Mouse (Mus musculus) limb, embryonic 12.5 days (tissue): Measurements from ENCODE around the gene Parvb. TPM values are rescaled to one million over a fixed set of nuclear protein-coding genes. Genes with fewer than 3 reads are reported as not detected.

Experiments
- ATAC-seq: fragments of 200-750 bp; cut with Nextera tagmentation; 2 replicates; pipeline ENCODE4 v1.8.0; 2017; ENCODE audit warnings: low read depth, moderate TSS enrichment; ENCODE audit not compliant: insufficient number of reproducible peaks, insufficient read depth, low FRiP score, low TSS enrichment
- H3K27ac ChIP-seq: fragments of 300-500 bp; sonication (generic); 2 replicates; pipeline ENCODE4 v1.5.1; 2016; ENCODE audit warnings: mild to moderate bottlenecking, moderate library complexity
- H3K27me3 ChIP-seq: fragments of 300-500 bp; sonication (generic); 2 replicates; pipeline ENCODE4 v1.6.1; 2016; ENCODE audit warnings: mild to moderate bottlenecking, moderate library complexity
- H3K36me3 ChIP-seq: fragments of 300-500 bp; sonication (generic); 2 replicates; pipeline ENCODE4 v1.6.1; 2016; ENCODE audit warnings: mild to moderate bottlenecking, moderate library complexity
- H3K4me1 ChIP-seq: fragments of 300-500 bp; sonication (generic); replicated peaks from 2 replicates; pipeline ENCODE4 v1.6.1; 2016
- H3K4me2 ChIP-seq: fragments of 300-500 bp; sonication (generic); 2 replicates; pipeline ENCODE4 v1.6.1; 2016; ENCODE audit warnings: mild to moderate bottlenecking, moderate library complexity
- H3K4me3 ChIP-seq: fragments of 300-500 bp; sonication (generic); replicated peaks from 2 replicates; pipeline ENCODE4 v1.5.1; 2016; ENCODE audit warnings: mild to moderate bottlenecking
- H3K9ac ChIP-seq: fragments of 300-500 bp; sonication (generic); replicated peaks from 2 replicates; pipeline ENCODE4 v1.6.1; 2016; ENCODE audit warnings: mild to moderate bottlenecking, moderate library complexity
- H3K9me3 ChIP-seq: fragments of 300-500 bp; sonication (generic); 2 replicates; pipeline ENCODE4 v1.6.1; 2016; ENCODE audit warnings: mild to moderate bottlenecking, moderate library complexity
- WGBS: fragments of 180-500 bp; shearing (Covaris S2); methylation state at CpG from one replicate; pipeline ENCODE4 v1.1.7; 2016; 5-methylcytosine and 5-hydroxymethylcytosine counted together
- polyA plus RNA-seq: library from polyadenylated mRNA; unstranded; fragments of >200 nt; fragmentation: Nextera tagmentation; extraction: Ambion mirVana; gene quantifications from 2 replicates; pipeline ENCODE4 v1.2.1, GENCODE M21; 2016

The Parvb gene
- polyA plus RNA-seq, 1 experiment from 2014 or later = 3.9 TPM

DNA sequence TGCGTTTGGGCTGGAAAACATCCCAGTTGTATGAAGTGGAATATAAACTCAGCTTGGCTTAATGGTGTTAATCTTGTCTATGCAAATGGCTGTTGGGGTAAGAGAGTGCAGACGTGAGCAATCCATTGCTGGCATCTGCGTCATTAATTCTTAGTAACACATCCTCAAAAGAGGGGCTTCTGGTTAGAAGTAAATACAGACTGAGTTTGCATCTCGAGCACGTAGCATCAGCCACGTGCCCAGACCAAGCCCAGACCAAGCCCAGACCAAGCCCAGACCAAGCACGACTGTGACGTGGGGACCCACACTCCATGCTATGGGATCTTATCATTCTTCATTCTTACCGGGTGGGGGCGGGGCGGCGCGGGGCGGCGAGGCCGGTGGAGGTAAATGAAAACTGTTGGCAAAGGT is 7.2 kb downstream of the Parvb start:
- no peak overlapping the region for H3K9ac ChIP-seq
- H3K27me3 ChIP-seq = peaks cover 4% of the 10 kb centered on the region; the same call in 1 of the 2 replicates
- ATAC-seq = no peak
- WGBS = 13% methylated on average over 16 of the region's 16 CpGs
- H3K4me3 ChIP-seq = no peak overlapping the region
- H3K4me1 ChIP-seq = peaks cover 42% of the 10 kb centered on the region
- no peaks in the 10 kb centered on the region for H3K36me3 ChIP-seq
- no peaks in the 10 kb centered on the region for H3K9me3 ChIP-seq
- H3K27ac ChIP-seq = no peak overlapping the region
- peak overlapping the region; percentile 23 for H3K4me2 ChIP-seq

DNA sequence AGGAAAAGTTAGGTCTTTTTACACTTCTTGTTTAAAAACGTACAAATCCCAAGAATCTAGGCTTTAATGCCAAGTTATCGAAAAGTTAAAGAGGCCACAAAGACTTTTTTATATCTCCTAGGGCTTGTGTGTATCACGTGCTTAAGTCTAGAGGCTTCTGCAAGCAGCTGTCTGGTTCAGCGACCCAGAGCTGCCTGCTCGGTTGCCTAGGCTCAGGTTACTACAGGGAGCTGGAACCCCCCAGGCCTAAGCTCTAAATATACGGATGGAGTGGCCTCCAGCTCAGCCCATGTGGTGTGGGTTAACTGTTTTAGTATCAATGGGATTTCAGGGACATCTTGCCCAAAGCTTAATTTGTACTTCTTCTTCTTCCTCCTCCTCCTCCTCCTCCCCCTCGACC is 9.7 kb downstream of the Parvb start:
- H3K36me3 ChIP-seq = no peaks in the 10 kb centered on the region
- 19% methylated on average over 7 of the region's 7 CpGs for WGBS
- H3K4me2 ChIP-seq = no peak overlapping the region
- H3K27ac ChIP-seq = peak overlapping the region; percentile 57; the same call in 1 of the 2 replicates
- no peaks in the 10 kb centered on the region for H3K9me3 ChIP-seq
- no peak overlapping the region for H3K9ac ChIP-seq
- ATAC-seq = no peak; the same call in 1 of the 2 replicates
- H3K4me3 ChIP-seq = no peak overlapping the region
- peaks cover 4% of the 10 kb centered on the region; the same call in 1 of the 2 replicates for H3K27me3 ChIP-seq
- peaks cover 38% of the 10 kb centered on the region for H3K4me1 ChIP-seq

GRCm38 (mm10) chr15:84245104-84245503 is 13.3 kb downstream of the Parvb start:
- Histone ChIP-seq H3K4me2 (no peak overlapping the region), H3K9ac (no peak overlapping the region), H3K27me3 (no peaks in the 10 kb centered on the region), H3K36me3 (no peaks in the 10 kb centered on the region), H3K4me3 (no peak overlapping the region), H3K9me3 (0 out of 2 replicates have a peak, but pooled peaks cover 5% of the 10 kb centered on the region), H3K4me1 (peaks cover 13% of the 10 kb centered on the region), H3K27ac (no peak overlapping the region)
- no peak for ATAC-seq
- WGBS = 78% methylated on average over 7 of the region's 7 CpGs

DNA sequence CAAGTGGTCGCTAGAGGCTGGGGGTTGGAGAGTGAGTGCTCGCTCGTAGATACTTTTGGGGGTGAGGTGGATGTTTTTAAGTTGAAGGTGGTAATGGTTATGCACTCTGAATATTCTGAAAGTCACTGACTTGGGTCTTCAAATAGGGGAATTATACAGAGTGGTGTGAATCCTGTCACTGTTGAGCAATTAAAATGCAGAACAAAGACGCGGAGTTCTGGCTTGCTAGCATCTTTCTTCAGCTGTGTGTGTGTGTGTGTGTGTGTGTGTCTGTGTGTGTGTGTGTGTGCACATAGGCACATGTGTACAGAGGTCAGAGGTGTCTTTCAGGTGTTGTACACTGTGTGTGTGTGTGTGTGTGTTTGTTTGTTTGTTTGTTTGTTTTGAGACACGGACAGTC is 14.4 kb downstream of the Parvb start:
- ATAC-seq = no peak
- Histone ChIP-seq H3K27me3 (no peaks in the 10 kb centered on the region), H3K4me2 (no peak overlapping the region), H3K4me3 (no peak overlapping the region), H3K36me3 (no peaks in the 10 kb centered on the region), H3K9ac (no peak overlapping the region), H3K4me1 (peaks cover 11% of the 10 kb centered on the region), H3K9me3 (0 out of 2 replicates have a peak, but pooled peaks cover 5% of the 10 kb centered on the region), H3K27ac (no peak overlapping the region)
- 88% methylated on average over 6 of the region's 6 CpGs for WGBS

- no peaks in the 10 kb centered on the region for H3K36me3 ChIP-seq
- H3K27me3 ChIP-seq = no peaks in the 10 kb centered on the region
- H3K4me2 ChIP-seq = no peak overlapping the region
- no peak for ATAC-seq
- H3K4me1 ChIP-seq = peaks cover 9% of the 10 kb centered on the region
- H3K9me3 ChIP-seq = 0 out of 2 replicates have a peak, but pooled peaks cover 5% of the 10 kb centered on the region
- no peak overlapping the region for H3K9ac ChIP-seq
- 94% methylated on average over 3 of the region's 3 CpGs for WGBS
- no peak overlapping the region for H3K4me3 ChIP-seq
- H3K27ac ChIP-seq = no peak overlapping the region
Observed at GRCm38 (mm10) chr15:84247309-84247708, 15.5 kb downstream of the Parvb start.

DNA sequence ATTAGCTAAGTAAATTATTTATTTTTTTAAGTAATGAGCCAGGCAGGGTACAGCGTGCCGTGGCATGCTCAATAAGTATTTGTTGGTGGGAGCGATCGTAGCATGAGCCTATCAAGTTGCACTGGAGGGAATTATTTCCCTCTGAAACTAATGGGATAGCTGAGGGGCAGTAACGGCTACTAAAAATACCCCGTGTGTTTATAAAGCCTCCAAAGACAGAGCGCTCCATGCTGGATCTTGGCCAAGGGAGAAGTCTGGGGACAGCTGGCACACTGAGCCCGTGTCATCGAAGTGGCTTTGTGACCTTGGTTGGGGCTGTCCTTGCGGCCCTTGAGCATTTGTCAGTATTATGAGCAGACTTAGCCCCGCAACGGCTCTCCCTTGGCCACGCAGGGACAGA is 19.4 kb downstream of the Parvb start:
- 50% methylated on average over 13 of the region's 13 CpGs for WGBS
- Histone ChIP-seq H3K9ac (no peak overlapping the region), H3K4me3 (no peak overlapping the region), H3K4me1 (peaks cover 22% of the 10 kb centered on the region), H3K9me3 (0 out of 2 replicates have a peak, but pooled peaks cover 5% of the 10 kb centered on the region), H3K27me3 (no peaks in the 10 kb centered on the region), H3K4me2 (no peak overlapping the region), H3K36me3 (no peaks in the 10 kb centered on the region), H3K27ac (peak overlapping the region; percentile 57; the same call in 1 of the 2 replicates)
- peak; percentile 34; the same call in 1 of the 2 replicates for ATAC-seq

DNA sequence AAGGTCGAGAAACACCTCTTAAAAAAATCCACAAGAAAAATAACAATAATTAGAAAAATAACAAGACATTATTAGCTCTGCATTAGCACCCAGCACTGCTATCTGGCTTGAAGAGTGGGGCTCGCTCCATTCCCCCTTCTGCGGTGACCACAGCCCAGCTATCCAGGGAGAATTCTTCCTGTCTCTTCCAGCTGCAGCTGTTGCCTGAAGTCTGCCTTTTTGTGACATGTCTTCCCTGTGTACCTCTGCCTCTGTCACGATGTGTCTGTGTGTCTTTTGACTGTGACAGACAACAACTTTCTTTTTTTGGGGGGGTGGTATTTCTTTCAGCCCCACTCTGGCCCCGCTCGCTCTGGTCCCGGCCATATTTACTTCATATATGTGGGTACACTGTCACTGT is 20.8 kb downstream of the Parvb start:
- WGBS = 92% methylated on average over 7 of the region's 7 CpGs
- H3K9me3 ChIP-seq = no peaks in the 10 kb centered on the region
- H3K4me1 ChIP-seq = peaks cover 28% of the 10 kb centered on the region
- no peaks in the 10 kb centered on the region for H3K27me3 ChIP-seq
- no peak overlapping the region for H3K4me2 ChIP-seq
- no peak overlapping the region for H3K9ac ChIP-seq
- no peak for ATAC-seq
- no peak overlapping the region for H3K4me3 ChIP-seq
- H3K36me3 ChIP-seq = no peaks in the 10 kb centered on the region
- no peak overlapping the region for H3K27ac ChIP-seq

DNA sequence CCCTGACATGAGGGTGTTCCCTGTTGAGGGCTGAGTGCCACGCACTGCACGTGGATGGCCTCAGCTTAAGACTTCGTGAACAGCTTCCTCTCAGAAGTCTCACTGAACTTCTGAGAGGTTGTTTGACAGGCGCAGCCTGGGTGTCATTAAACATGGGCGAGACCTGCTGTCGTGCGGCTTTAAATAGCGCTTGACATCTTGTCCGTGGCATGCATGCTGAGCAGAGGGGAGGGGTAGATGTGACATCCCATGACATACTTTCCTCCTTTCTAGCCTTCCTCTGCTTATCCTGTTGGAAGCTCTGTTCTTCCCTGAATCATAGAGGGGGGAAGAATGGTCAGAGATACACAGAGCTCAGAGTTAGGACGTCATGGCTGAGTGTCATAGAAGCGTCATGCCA is 21.9 kb downstream of the Parvb start:
- no peak overlapping the region for H3K4me2 ChIP-seq
- no peak overlapping the region for H3K27ac ChIP-seq
- peaks cover 36% of the 10 kb centered on the region for H3K4me1 ChIP-seq
- H3K4me3 ChIP-seq = no peak overlapping the region
- no peaks in the 10 kb centered on the region for H3K36me3 ChIP-seq
- H3K9me3 ChIP-seq = no peaks in the 10 kb centered on the region
- no peak overlapping the region for H3K9ac ChIP-seq
- 60% methylated on average over 11 of the region's 11 CpGs for WGBS
- no peak for ATAC-seq
- no peaks in the 10 kb centered on the region for H3K27me3 ChIP-seq

DNA sequence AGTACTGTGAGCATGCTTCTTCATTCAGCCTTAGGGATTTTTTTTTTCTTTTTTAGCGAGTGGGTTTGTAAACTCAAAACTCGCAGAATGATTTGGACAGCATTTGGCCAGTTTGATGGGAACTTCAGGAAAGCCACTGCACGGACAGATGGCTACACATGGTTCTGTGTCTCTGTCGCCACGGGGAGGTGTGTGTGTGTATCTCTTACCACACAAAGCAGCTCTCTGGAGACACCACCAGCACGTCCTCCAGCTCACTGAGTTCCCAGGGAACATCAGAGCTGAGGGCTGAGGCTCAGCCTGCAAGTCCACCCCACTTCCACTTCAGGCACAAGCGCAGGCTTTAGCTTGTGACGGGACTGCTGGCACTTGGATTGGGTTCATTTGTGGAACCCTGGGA is 22.5 kb downstream of the Parvb start:
- 82% methylated on average over 8 of the region's 8 CpGs for WGBS
- Histone ChIP-seq H3K36me3 (no peaks in the 10 kb centered on the region), H3K4me3 (no peak overlapping the region), H3K4me1 (peaks cover 42% of the 10 kb centered on the region), H3K27ac (no peak overlapping the region), H3K9ac (no peak overlapping the region), H3K27me3 (no peaks in the 10 kb centered on the region), H3K4me2 (no peak overlapping the region), H3K9me3 (no peaks in the 10 kb centered on the region)
- no peak for ATAC-seq

DNA sequence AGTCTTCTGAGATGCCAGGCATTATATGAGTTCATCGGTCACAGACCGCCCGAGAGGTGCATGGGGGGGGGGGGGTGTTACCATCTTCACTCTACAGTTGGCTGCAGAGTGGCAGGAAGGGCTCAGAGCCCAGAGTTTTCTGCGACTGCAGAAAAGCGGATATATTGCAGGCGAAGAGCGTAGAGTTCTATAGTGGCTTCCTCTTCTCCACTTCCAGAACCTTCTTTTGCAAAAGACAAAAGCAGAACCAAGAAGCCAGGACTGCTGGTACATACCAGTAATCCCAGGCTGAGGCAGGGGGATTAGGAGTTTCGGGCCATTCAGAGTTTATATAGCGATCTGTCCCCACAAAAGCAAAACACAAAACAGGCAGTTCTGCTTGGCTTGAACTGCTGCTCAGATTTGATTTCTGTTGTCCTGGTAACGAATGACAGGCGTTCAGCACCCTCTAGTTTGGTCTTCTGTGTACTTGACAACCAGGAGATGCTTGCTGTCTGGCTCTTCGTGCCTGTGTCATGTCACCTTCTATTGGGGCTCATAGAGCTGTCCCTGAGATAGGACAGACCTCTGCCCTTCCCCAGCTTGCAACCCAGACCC is 24.5 kb downstream of the Parvb start:
- H3K27ac ChIP-seq = no peak overlapping the region
- no peak overlapping the region for H3K4me2 ChIP-seq
- no peak overlapping the region for H3K4me3 ChIP-seq
- no peaks in the 10 kb centered on the region for H3K36me3 ChIP-seq
- no peak overlapping the region for H3K9ac ChIP-seq
- no peak for ATAC-seq
- peaks cover 44% of the 10 kb centered on the region for H3K4me1 ChIP-seq
- H3K27me3 ChIP-seq = no peaks in the 10 kb centered on the region
- 77% methylated on average over 12 of the region's 12 CpGs for WGBS
- H3K9me3 ChIP-seq = no peaks in the 10 kb centered on the region

GRCm38 (mm10) chr15:84256864-84257263 is 25.0 kb downstream of the Parvb start:
- no peaks in the 10 kb centered on the region for H3K36me3 ChIP-seq

More at GRCm38 (mm10) chr15:84256864-84257263, 25.0 kb downstream of the Parvb start:
- Histone ChIP-seq H3K4me3 (no peak overlapping the region), H3K27ac (no peak overlapping the region), H3K4me2 (no peak overlapping the region), H3K27me3 (no peaks in the 10 kb centered on the region), H3K9ac (no peak overlapping the region), H3K9me3 (no peaks in the 10 kb centered on the region), H3K4me1 (peaks cover 41% of the 10 kb centered on the region)
- no peak for ATAC-seq
- WGBS = 89% methylated on average over 5 of the region's 5 CpGs
